Mouse (Mus musculus) cerebellum, postnatal 14 days (tissue): ENCODE data around the gene Fam241a.

ENCODE experiments used
- DNase-seq, 2 experiments: peaks; one replicate each; pipeline ENCODE4 v3.0.0; 2021; ENCODE audit warnings: mixed read lengths in 2 of 2

The Fam241a gene

DNA sequence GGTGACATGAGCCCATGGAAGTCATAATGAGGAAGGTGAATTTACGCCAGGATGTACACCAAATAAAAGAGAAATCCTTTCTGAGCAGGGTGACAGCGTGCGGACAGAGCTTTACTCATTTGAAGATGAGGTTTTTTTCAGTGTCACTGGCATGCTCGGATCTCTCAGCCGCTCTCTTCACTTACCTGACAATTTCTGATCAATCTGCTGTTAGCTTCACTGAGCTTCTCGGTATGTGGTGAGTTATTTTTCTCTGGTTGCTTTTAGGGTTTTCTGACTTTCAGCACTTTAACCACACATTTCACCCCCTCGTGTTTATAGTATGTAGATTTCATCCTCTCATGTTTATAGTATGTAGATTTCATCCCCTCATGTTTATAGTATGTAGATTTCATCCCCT is 21.1 kb downstream of the Fam241a start:
- DNase-seq, result no peak

DNA sequence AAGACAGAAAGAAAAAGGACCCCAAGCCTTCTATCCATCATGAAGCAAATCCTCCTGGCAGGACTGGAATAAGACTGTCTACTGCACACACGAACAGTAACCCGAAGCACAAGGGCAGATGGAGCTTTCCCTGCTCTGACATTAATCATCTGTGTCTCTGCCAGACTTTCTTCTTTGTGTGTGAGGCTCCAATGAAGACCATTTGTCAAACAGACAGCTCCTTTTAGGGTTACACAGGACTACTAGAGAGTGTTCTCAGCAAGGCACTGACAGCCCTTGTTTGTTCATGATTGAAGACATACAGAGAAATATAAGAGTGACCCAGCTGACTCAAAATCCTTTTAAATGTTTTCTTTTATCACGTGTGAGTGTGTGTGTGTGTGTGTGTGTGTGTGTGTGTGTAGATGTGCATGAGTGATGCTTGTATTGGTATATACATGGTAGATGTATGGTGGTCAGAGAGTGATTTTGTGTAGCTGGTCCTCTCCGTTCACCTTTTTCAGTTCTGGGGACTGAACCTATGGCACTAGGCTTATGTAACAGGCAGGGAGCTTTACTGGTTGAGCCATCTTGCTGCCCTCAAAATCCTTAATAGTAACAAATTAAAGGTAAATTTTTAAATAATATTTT is 21.8 kb downstream of the Fam241a start:
- peak in 1 of 2 experiments; percentile 30 for DNase-seq

DNA sequence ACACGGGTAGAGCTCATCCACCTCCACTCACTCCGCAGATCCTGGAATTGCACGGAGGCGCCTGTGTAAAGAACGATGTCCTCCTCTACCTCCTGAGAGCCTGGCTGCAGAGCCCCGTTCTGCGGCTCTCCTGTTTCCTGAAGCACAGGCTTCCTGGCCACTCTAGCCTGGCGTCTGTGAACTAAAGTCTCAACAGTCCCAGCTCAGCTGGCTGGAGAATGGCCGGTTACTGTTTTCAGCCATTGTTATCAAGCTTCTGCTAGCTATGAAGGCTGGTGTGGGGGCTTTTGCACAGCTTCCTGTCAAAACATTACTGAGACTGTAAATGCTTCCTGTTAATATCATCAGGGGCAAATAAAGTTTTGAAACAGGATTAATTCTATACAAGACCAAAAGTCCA is 24.5 kb downstream of the Fam241a start:
- DNase-seq, result no peak

DNA sequence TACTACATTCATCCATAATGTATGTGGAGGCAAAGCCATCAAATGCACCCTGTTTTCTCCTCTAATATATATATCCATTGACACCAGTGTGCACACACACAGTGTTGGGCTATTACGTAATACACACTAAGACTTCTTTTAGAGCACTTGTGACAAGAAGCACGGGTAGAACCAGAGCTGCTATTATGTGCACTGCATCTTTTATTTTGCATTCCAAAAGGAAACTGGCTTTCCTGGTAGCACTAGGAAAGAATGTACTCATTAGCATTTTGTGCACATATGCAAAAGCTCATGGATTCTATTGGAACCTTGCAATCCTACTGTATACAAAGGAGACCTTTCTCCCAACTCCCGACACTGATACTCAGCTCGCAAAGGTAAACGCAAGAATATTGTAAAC is 27.2 kb downstream of the Fam241a start:
- no peak for DNase-seq

DNA sequence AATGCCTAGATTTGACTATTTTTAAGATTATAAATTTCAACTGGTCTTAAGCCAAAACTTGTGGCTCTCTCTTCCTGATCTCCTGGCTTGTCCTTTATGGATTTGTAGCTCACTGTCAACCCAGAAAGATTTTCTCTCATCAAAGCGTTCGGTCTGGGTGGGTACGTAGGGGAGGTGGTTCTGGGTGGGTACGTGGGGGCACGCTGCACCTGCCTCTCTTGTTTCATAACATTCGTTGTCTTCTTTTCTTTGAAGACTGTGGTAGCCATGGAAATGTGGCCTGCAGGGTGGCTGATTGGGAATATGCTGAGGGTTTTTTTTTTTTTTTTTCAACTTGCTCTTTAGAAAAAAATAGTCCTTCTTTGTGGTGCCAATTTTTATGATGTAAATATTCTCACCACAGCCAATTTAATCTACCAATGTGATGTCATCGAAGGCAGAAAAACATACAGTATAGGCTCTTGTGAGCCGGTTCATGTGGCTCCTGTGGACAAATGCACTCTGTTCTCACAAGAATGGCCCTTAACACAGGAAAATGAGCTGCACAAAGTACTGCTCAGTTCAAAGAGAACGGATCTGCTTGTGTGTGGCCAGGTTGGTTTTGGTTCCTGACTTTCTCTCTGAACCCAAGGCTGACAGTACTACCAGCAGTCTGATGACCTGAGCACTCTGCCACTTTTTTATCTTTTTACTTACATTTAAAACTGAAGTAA is 27.9 kb downstream of the Fam241a start:
- DNase-seq, result no peak

DNA sequence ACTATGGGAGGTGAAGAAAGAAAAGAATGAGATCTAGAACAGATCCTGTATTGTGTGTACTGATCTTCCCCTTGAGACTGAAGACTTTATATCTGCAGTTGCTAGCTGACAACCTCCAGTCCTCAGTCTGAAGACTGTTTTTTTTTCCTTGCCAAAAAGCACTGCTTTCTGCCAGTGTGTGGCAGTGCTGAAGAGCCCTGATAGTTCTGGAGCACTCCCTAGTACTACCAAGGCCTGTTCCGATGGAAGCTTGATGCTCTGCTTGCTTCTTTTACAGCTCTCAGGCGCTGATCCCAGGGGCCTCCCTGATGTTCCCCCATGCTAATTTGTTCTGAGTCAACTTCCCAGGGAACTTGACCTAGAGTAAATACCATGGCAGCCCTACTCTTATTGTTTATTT is 31.9 kb downstream of the Fam241a start:
- no peak for DNase-seq

DNA sequence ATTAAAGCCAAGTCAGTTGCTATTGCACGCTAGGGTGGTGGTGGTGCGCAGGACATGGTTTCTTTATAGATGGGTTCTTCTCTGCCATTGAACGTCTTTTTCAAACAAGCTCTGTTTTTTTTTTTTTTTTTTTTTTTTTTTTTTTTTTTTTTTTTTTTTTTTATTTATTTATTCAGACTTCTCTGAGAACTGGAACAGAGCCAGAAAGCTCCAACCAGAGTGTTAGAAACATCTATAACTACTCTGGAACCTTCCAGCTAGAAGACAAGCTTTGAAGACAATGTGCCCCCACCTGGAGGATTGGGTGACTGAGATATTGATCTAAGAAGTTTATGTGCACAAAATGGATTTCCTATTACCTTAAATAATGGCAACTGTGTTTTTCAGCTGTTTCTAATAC is 32.6 kb downstream of the Fam241a start:
- DNase-seq, result no peak

DNA sequence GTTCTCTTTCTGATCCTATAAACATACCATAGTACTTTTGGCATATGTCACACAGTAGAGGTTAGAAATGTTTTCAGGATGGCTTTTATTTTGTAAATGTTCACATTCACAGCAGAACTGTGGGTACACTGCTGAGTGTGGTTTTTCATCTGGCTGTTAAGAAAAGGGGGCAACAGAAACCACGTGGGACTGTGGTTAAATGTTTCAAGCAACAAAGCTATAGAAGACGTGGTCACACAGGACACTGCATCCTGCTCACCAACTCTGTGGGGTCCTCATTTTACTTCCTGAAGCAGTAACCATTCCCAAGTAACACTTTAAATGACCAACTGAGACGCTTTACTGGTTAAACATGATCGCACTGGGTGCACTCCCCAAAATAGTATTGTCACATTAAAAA is 33.6 kb downstream of the Fam241a start:
- no peak for DNase-seq

DNA sequence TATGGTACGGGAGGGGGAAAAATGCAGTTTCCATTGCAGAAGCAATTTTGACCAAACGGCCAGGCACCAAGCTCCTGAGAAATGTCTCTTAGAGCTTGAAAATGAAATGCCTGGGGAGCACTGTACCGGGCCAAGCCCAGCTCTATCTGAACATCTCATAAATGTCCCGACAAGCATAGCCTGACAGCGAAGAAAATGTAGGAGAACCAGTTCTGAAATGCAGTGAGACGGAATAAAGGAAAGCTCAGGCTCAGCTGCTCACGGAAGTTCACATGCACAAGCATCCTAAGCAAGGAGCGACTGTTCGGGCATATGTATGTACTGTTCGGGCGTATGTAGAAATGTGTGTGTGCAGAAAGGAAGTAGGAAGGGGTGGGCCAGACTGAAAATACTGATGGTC is 34.8 kb downstream of the Fam241a start:
- no peak for DNase-seq

DNA sequence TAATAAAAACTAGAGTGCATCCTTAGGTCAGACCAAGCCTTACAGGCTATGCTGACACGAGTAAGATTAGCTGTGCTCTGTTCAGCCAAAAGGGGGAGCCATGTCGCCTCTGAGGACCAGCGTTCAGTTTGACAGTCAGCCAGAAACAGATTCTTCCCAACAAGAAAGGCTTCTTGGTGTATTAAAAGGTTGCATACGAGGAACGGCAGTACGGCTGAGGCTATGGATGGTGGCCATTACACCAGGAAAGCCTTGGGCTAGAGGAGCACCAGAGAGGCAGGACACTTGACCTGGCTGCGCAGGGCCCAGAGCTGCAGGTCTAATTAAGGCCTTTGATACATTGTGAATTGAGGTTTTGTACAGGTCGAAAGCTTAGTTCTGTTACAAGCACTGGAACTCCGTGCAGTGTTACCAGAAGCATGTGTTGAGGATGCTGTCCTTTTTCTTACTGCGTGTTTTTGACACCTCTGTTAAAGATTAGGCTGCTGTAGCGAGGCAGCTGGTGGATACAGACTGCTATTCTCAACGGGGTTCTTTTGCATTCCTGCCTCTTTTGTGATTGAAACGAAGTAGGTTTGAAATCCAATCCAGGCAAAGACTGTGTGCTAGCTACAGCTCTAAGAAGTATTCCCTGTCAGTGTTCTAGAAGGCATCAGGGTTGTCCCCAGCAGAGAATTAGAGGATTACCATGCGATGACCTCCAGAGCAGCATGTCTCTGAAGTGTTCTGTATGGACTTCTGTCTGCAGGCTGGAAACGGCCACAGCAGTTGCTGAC is 42.5 kb downstream of the Fam241a start:
- DNase-seq, result peak; percentile 84 to 89

DNA sequence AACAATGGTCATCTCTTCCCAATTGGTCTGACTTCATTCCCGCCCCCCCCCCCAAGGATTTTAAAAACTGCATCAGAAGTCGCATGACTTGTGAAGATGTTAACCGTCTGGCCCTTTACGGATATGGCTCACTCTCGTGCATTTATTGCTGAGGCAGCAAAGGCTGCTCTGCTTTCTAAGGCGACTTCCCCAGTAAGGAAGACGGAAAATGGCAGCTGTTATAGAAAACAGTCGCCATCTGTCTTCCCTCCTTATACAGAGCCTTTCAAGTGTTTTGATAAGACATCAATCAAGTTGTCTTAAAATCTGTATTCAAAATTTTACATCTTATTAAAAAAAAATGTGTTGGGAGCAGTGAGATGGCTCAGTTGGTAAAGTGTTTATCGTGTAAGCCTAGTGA is 43.4 kb downstream of the Fam241a start:
- no peak for DNase-seq

DNA sequence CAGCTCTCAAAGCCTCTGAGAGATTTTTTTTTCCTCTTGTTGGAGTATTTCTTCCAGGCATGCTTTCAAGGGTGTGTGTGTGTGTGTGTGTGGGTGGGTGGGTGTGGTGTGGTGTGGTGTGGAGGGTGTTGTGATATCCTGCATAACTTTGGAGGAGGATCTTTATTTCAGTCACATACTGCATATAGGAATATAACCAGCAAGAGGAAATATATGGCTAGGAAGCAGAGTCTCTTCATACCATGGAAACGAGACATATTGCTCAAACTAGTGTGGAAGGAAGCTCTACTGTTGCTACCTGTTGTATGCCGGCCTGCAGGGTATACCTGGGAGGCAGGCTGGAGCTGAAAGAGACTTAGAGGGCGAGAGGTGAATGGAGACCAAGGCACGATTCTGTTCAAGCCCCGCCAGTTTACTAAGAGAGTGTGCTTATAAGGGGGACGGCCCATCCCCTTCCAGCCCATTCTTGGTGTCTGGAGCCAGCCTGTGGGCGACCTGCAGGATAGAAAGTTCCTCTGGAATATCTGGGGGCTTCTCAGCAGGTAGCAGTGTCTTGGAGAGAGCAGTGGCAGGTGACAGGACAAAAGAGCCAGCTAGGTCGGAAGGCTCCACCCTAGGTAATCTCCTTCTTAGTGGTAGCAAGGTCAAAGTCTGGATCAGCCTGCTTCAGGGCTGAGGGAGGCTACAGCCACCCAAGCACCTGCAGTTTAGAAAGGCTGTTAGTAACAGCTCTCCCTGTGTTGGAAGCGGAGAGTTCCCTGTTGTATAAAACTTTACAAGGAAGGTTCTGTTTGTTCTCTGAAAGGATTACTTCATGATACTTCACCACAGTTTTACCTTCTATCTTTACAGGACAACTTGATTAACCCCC is 45.1 kb downstream of the Fam241a start:
- no peak for DNase-seq

DNA sequence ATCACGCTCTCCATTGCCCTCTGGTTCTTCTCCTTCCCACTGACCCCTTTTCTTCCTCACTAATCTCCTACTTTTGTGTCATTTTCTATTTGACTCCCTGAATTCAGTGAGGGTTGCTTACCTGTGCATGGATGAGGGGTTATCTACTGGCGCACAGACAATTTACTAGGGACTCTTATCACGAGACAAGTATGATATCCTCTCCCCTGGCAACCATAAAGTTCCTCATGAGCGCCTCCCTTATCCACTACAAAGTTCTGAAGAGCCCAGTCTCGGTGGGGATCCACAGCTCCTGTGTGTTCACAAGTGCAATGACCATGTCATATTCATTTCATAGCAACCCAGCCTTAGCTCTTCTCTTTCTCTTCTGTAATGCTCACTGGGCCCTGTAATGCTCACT is 46.2 kb downstream of the Fam241a start:
- DNase-seq, result no peak

DNA sequence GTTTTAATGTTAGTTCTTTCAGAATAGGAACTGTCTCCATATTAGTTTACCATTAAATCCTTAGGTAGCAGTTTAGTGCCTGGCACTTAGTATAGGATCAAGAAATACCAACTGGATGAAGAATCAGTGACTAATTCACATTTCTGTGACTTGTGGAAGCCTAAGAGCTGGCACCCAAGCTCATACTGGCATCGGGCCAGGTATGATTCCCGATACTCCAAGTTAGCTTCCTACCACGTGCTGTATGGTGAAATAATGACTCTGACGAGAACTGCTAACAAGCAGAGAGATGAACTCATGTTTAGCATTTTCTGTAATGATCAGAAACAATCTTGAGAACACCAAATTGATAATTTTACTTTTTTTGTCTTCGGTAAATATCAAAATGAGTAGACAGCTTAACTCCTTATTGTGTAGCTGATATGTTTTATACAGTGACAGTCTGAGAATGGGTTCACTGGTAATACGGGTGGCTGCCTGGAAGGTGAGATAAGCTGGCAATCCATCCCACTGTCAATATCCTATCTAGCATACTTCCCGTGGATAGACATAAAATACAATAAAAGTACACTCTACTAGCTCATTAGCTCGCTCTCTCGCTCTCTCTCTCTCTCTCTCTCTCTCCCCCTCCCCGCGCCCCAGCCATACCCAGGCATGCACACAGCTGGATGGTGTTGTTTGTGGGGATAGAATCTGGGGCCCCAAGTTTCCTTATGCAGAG is 47.9 kb downstream of the Fam241a start:
- DNase-seq, result peak; percentile 14 to 17

DNA sequence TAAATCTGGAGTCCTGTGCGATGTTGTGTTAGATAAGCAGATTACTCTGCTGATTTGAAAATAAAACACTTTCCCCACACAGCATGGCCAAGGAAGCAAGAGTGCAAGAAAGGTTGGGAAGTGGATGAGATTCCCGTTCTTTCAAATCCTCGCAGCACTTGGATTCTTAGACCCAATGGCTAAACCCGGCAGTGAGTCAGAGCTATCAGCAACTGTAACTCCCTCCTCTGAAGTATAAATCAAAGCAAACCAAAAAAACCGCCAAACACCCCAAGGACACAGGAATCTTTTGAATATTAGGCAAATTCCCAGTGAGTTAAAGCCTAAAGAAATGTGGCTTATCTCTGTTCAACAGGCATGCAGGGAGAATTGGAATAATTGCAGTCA is 52.2 kb downstream of the Fam241a start:
- DNase-seq, result no peak

DNA sequence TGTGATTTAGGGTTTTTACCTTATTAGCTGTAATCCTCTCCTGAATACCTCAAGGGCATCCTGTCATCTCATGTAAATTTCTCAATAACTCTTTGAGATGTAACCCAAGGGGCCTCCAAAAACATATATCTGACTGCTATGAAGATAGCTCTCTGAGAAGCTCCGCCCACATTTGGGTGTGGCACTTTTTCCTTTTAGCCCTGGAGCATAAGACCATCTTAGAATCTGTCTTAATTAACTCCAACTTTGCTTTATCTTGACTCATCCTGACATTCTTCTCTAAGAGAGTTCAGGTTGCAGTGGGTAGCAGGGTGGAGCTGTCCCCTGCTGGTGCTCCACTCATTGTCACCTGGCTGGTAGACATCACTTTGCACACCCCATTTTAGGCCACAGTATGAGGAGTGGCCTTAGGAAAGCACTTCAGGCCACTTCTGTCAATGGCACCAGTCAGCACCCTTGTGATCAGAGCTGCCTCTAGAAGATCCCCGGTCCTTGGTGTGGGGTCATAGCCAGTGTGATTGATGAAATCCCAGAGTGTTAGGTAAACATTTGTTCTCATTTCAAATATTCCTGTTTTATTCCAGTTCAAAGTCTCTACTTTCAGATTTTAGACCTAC is 52.7 kb downstream of the Fam241a start:
- DNase-seq, result no peak

DNA sequence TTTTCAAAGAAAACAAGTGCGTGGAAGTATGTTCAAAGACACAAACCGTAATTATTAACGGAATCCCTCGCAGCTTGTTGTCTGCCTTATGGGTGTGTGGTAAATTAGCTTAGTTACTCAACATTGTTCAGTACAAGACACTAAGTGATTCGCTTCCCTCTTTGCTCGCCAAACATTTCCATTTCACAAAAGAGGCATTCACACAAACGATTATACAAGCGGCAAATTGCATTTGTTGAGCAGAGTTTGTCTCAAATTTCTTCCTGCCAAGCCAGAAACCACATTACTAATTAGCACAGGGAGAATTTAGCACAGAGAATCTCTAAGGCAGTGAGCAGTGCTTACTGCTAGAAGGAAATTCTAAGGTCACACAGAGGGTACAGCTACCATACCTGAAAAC is 54.2 kb downstream of the Fam241a start:
- DNase-seq, result no peak

DNA sequence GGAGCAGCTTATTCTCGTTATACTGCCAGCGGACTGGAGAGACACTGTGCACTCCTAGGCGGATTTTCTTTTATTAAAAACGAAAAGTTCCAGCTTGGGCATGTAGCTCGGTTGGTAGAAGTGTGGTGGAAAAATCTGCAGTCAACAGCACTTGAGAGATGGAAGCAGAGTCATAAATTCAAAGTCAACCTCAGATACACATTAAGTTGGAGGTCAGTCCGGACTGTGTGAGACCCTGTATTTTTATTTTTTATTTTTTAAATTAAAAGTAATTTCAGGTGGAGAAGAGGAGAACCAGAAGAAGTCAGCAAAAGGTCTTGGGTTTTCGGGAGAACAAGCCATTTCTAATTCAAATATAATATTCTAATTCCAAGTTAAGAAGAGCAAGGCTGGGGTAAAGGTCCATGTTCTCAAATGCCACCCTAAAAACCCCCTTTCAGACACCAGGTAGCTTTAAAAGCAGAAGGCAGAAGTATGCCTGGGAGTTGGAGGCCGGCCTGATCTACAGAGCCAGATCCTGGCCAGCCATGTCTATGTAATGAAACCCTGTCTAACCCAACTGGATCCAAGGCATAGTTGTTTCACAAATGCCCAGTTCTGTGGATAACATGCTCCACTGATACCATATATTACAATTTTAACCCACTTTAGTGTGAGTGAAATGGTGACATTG is 58.0 kb downstream of the Fam241a start:
- peak in 1 of 2 experiments; percentile 7 for DNase-seq

DNA sequence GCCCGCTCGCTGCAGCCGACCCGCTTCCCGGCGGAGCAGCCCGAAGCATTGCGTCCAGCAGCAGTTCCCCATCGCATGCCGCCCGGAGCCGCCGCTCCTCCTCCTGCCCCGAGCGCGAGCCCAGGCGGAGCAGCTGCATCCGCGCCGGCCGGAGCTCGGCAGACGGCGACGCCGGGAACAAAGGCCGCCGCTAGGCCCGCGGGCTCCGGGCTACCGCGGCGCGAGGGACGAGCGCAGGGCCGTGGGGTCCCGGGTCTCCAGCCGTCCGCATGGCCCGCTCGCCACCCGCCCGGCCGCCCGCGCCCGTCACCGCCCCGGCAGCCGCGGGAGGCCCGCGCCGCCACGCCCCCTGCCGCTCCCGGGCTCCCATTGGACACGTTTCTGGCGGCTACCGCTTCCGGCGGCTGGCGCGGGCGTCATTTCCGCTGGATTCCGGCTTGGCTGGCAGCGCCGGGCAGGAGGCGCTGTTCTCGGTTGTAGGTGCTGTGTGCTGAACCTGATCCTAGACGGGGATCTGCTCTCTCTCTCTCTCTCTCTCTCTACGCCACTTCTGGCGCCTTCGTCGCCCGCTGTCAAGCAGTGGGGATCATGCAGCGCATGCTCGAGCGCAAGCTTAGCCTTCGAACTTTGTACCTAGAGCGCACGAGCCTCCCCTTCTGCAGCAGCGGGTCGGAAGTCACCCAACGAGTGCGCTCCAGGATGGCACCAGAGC is 58.8 kb downstream of the Fam241a start, which contains the start of gene Ap1ar:
Gene Ap1ar (minus strand): TSS at position 370 of the 712 bp plus-strand sequence.
- DNase-seq, result peak; percentile 97 to 98

DNA sequence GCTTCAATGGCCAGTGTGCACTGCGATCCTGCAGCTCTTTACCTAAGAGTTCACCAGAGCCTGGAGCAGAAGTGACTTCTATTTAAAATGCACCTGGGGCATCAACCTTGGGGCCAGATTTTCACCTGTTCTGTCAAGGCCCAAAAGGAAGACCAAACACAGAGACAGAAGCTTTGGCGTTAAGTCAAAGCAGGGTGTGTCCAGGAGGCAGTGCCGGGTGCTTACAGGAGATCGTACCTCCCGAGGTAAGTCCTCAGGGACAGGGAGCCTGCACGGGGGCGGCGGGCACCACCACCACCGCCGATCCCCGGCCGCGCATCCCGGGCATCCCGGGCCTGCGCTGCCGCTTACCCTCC is 59.3 kb downstream of the Fam241a start:
- DNase-seq, result no peak

DNA sequence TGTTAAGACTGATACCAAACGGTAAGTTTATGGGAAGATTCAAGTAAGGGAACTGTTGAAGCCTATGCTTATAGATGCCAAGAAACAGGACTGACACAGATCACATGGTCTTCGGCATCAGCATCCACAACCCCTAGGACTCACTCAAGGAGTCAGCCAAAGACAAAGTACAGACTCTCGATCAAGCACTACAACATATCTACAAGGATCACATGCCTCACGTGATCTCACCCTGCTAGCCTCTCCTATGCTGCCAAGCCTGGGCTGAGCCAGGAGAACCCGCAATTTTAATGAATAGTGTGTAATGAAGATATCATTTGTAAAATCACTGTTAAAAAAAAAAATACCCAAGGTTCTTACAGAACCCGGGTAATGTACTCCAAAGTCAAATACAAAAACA is 60.5 kb downstream of the Fam241a start:
- DNase-seq, result no peak
